Mouse (Mus musculus) testis, postnatal 10 days (tissue): Measurements from ENCODE around the gene Akap8.

Experiments used
- DNase-seq: peaks from one replicate; pipeline ENCODE4 v3.0.0; 2021; ENCODE audit warnings: low spot score

The Akap8 gene

GRCm38 (mm10) chr17:32283771-32284221, 37.2 kb downstream of the Akap8 start:
- peak; percentile 68 for DNase-seq

GRCm38 (mm10) chr17:32283341-32283740, 37.7 kb downstream of the Akap8 start:
- DNase-seq: peak; percentile 51

GRCm38 (mm10) chr17:32281611-32282310, 39.3 kb downstream of the Akap8 start:
- DNase-seq: no peak

GRCm38 (mm10) chr17:32281126-32281525, 39.9 kb downstream of the Akap8 start:
- no peak for DNase-seq

- no peak for DNase-seq
These were observed 40.5 kb downstream of the Akap8 start for GRCm38 (mm10) chr17:32280575-32280974.

GRCm38 (mm10) chr17:32277201-32277600, 43.8 kb downstream of the Akap8 start:
- DNase-seq: no peak

GRCm38 (mm10) chr17:32275568-32275967, 45.5 kb downstream of the Akap8 start:
- no peak for DNase-seq

GRCm38 (mm10) chr17:32269151-32269550, 51.9 kb downstream of the Akap8 start:
- DNase-seq: no peak

- no peak for DNase-seq
These were observed 52.5 kb downstream of the Akap8 start for GRCm38 (mm10) chr17:32268540-32268960.

- no peak for DNase-seq
These were observed 52.9 kb downstream of the Akap8 start for GRCm38 (mm10) chr17:32268096-32268495.

- no peak for DNase-seq
These were observed 53.4 kb downstream of the Akap8 start for GRCm38 (mm10) chr17:32267617-32268016.

- no peak for DNase-seq
These were observed 57.4 kb downstream of the Akap8 start for GRCm38 (mm10) chr17:32263672-32264071.

- no peak for DNase-seq
These were observed 58.0 kb downstream of the Akap8 start for GRCm38 (mm10) chr17:32262831-32263559.

- no peak for DNase-seq
These were observed 62.2 kb downstream of the Akap8 start for GRCm38 (mm10) chr17:32258869-32259268.

- DNase-seq: no peak
These were observed 63.1 kb downstream of the Akap8 start for GRCm38 (mm10) chr17:32257944-32258343.

GRCm38 (mm10) chr17:32257452-32257851, 63.6 kb downstream of the Akap8 start:
- no peak for DNase-seq

GRCm38 (mm10) chr17:32256896-32257295, 64.1 kb downstream of the Akap8 start:
- DNase-seq: no peak
